Mouse (Mus musculus) ES-E14 (cell line): ENCODE measurements around the gene 1700001O22Rik. TPM values are rescaled to one million over a fixed set of nuclear protein-coding genes. Genes with fewer than 3 reads are reported as not detected.

Experiments
- DNase-seq: peaks from one replicate; pipeline ENCODE4 v3.0.0-alpha.2; 2013; ENCODE audit warnings: low read depth, low spot score
- H3K27ac ChIP-seq: 2 replicates; pipeline ENCODE4 v1.5.1; 2012; ENCODE audit warnings: low read depth, mild to moderate bottlenecking, low read length, moderate library complexity, mixed read lengths; ENCODE audit not compliant: poor library complexity, insufficient read depth, severe bottlenecking
- H3K36me3 ChIP-seq: 2 replicates; pipeline ENCODE4 v1.6.1; 2012; ENCODE audit warnings: mild to moderate bottlenecking, low read length, moderate library complexity, mixed read lengths; ENCODE audit not compliant: control insufficient read depth, poor library complexity, insufficient read depth, severe bottlenecking
- H3K4me1 ChIP-seq, 2 experiments: fragments of 150-350 bp in 1 of 2; sonication (generic) in 1 of 2; 2 replicates each; pipeline ENCODE4 v1.6.1; 2012; ENCODE audit warnings: low read length in 2 of 2, mild to moderate bottlenecking in 1 of 2, mixed read lengths in 1 of 2; ENCODE audit not compliant: control insufficient read depth in 2 of 2, insufficient read depth in 2 of 2, poor library complexity in 1 of 2
- H3K4me3 ChIP-seq, 2 experiments: fragments of 150-350 bp in 1 of 2; sonication (generic) in 1 of 2; 2 replicates each; pipeline ENCODE4 v1.5.1; 2012; ENCODE audit warnings: low read length in 2 of 2, low read depth in 1 of 2, mild to moderate bottlenecking in 1 of 2, mixed read lengths in 1 of 2; ENCODE audit not compliant: insufficient read depth in 1 of 2, poor library complexity in 1 of 2, severe bottlenecking in 1 of 2
- H3K9ac ChIP-seq: 2 replicates; pipeline ENCODE4 v1.6.1; 2012; ENCODE audit warnings: low read depth, mild to moderate bottlenecking, low read length, mixed read lengths; ENCODE audit not compliant: poor library complexity, insufficient read depth, severe bottlenecking
- H3K9me3 ChIP-seq: fragments of 150-350 bp; sonication (generic); 2 replicates; pipeline ENCODE4 v1.6.1; 2012; ENCODE audit warnings: low read depth, mild to moderate bottlenecking, low read length; ENCODE audit not compliant: control insufficient read depth, insufficient read depth
- CHD2 ChIP-seq: IDR thresholded peaks from 2 replicates; pipeline ENCODE4 v1.6.1; 2014; ENCODE audit warnings: mild to moderate bottlenecking, low read depth, low read length, inconsistent platforms
- HCFC1 ChIP-seq: IDR thresholded peaks from 2 replicates; pipeline ENCODE4 v1.6.1; 2012; ENCODE audit warnings: low read length, inconsistent platforms, borderline replicate concordance; ENCODE audit not compliant: insufficient read depth
- MAFK ChIP-seq: IDR thresholded peaks from 2 replicates; pipeline ENCODE4 v1.6.1; 2014; ENCODE audit warnings: mild to moderate bottlenecking, low read depth, low read length, inconsistent platforms; ENCODE audit not compliant: insufficient read depth
- ZC3H11A ChIP-seq: IDR thresholded peaks from 2 replicates; pipeline ENCODE4 v1.6.1; 2012; ENCODE audit warnings: low read depth, mild to moderate bottlenecking, inconsistent platforms, low read length, borderline replicate concordance
- ZNF384 ChIP-seq: IDR thresholded peaks from 2 replicates; pipeline ENCODE4 v1.6.1; 2012; ENCODE audit warnings: low read depth, low read length, inconsistent platforms
- in situ Hi-C, 2 experiments: fragments of 600-800 bp; cut with MboI; formaldehyde crosslinking; loops; one replicate each; pipeline ENCODE4 v1.15.1; 2025; ENCODE audit warnings: low sequenced_read_pairs in 2 of 2, inconsistent platforms in 1 of 2; ENCODE audit not compliant: unreplicated experiment in 2 of 2
- total RNA-seq: library from RNA; depleted of rRNA; stranded (reverse); fragments of 300-350 nt; gene quantifications from 2 replicates; pipeline ENCODE4 v1.2.3, GENCODE M21; 2012

Gene 1700001O22Rik
- total RNA-seq, 1 experiment = 1.9 TPM

- no peak for DNase-seq
- H3K4me1 ChIP-seq = peaks cover 10 to 31% of the 10 kb centered on the region in 2 experiments
- no peaks in the 10 kb centered on the region for H3K9me3 ChIP-seq
- no peak overlapping the region for H3K27ac ChIP-seq
- H3K4me3 ChIP-seq = no peak overlapping the region
- no peaks in the 10 kb centered on the region for H3K36me3 ChIP-seq
- peak overlapping the region; percentile 45; the same call in 1 of the 2 replicates for H3K9ac ChIP-seq
- in situ Hi-C loops = no loop called here
- TF ChIP-seq ZC3H11A (no peak), HCFC1 (no peak), CHD2 (no peak), MAFK (no peak), ZNF384 (no peak)
These were observed 30.0 kb downstream of the 1700001O22Rik start for GRCm38 (mm10) chr2:30773313-30774005.

DNA sequence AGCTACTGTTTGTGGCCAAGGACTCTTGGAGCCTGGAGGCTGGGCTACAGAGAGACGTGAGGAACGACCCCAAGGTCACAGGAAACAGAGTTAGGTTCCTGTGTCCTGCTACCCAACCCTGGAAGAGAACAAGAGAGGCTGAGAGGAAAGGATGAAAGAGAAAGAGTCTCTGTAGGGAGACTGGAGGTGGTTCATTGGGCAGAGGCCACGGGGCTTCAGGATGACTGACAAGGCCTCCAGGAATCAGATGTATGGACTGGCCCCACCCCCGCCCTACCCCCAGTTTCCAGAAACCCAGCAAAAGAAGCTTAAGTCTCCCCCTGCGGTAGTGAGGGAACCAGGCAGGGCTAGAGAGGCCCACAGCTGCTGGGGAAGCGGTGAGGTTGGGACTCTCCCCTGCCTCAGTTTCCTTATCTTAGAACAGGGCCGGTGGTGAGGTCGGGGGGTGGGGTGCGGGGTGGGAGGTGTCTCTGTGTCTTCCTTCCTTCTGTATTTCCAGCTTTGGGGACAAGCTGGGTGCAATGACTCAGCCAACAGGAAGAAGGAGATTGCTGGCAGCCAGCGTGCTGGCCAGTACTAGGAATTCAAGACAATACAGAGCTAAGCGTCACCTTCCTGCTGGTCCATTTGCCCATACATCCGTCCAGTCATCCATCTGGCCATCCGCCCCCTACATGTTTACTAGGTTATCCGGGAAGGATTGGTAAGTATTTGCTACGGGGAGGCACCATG, 30.7 kb downstream of the 1700001O22Rik start:
- H3K27ac ChIP-seq = no peak overlapping the region
- no peak for DNase-seq
- no peaks in the 10 kb centered on the region for H3K9me3 ChIP-seq
- H3K4me1 ChIP-seq = peaks cover 8 to 24% of the 10 kb centered on the region in 2 experiments
- H3K9ac ChIP-seq = peak overlapping the region; percentile 45; the same call in 1 of the 2 replicates
- no peaks in the 10 kb centered on the region for H3K36me3 ChIP-seq
- no peak for TF ChIP-seq CHD2
- no peak for TF ChIP-seq ZC3H11A
- TF ChIP-seq MAFK = no peak
- TF ChIP-seq HCFC1 = no peak
- TF ChIP-seq ZNF384 = no peak
- in situ Hi-C loops = no loop called here
- no peak overlapping the region; a peak in 1 of 4 replicates for H3K4me3 ChIP-seq

GRCm38 (mm10) chr2:30771806-30772460, 31.5 kb downstream of the 1700001O22Rik start:
- Histone ChIP-seq H3K4me1 (peaks cover 8 to 16% of the 10 kb centered on the region in 2 experiments), H3K9me3 (no peaks in the 10 kb centered on the region), H3K9ac (peak overlapping the region; percentile 54), H3K27ac (no peak overlapping the region), H3K36me3 (no peaks in the 10 kb centered on the region), H3K4me3 (peak overlapping the region; percentile 62 to 67; a peak in 3 of 4 replicates)
- TF ChIP-seq CHD2 (no peak), ZNF384 (no peak), ZC3H11A (no peak), MAFK (peak; percentile 39; the same call in 1 of the 2 replicates), HCFC1 (no peak)
- no peak for DNase-seq
- in situ Hi-C loops = no loop called here

GRCm38 (mm10) chr2:30771368-30771805, 32.1 kb downstream of the 1700001O22Rik start:
- H3K9me3 ChIP-seq = no peaks in the 10 kb centered on the region
- H3K27ac ChIP-seq = no peak overlapping the region
- DNase-seq = no peak
- H3K4me1 ChIP-seq = peaks cover 8 to 15% of the 10 kb centered on the region in 2 experiments
- no peak for TF ChIP-seq ZNF384
- no peak for TF ChIP-seq ZC3H11A
- no peak for TF ChIP-seq MAFK
- TF ChIP-seq HCFC1 = no peak
- no peak for TF ChIP-seq CHD2
- no peaks in the 10 kb centered on the region for H3K36me3 ChIP-seq
- in situ Hi-C loops = no loop called here
- H3K9ac ChIP-seq = peak overlapping the region; percentile 54
- peak overlapping the region; percentile 62 to 67 for H3K4me3 ChIP-seq
